Mouse (Mus musculus) adipocyte (in vitro differentiated cells): ENCODE measurements around the gene Kcne1l.

ENCODE experiments used
- DNase-seq: peaks from one replicate; pipeline ENCODE4 v3.0.0-alpha.2; 2016; ENCODE audit warnings: low spot score

Kcne1l gene

GRCm38 (mm10) chrX:142305869-142306581 is at the start of gene Kcne1l:
TSS of gene Kcne1l (minus strand) at chrX:142306294.
- no peak for DNase-seq

DNA sequence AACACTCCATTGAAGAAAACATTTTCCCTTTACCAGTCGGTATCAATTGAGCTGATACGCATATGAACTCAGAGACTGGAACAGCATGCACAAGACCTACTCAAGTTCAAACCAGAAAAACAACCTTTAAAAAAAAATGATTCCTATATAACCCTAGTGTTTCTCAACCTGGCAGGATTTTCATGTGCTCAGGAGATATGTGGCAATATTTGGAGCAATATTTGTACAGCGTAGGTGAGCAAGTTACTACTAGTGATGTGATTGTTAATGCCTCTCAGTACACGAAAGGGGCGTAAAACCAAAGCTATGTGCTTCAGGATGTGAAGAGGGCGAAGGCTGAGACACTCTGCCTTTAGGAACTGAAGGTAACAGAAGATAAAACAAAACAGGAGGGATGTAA is 30.1 kb upstream of the Kcne1l start:
- no peak for DNase-seq

DNA sequence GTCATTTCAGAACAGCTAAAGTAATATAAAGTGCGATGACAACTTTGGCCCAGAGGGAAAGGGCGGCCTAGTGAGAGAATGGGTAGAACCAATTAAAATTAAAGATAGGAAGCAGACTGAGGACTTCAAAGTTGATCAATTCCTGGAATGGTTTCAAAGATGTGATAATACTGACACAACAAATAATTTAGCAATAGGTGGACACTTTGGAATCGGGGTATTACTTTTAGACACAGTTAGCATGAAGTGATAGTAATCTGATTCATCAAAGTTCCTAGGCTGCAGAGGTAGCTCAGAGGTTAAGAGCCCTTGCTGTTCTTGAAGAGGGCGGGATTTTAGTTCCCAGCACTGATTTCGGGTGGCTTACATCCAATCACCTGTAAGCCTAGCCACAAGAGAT is 29.4 kb upstream of the Kcne1l start:
- no peak for DNase-seq

DNA sequence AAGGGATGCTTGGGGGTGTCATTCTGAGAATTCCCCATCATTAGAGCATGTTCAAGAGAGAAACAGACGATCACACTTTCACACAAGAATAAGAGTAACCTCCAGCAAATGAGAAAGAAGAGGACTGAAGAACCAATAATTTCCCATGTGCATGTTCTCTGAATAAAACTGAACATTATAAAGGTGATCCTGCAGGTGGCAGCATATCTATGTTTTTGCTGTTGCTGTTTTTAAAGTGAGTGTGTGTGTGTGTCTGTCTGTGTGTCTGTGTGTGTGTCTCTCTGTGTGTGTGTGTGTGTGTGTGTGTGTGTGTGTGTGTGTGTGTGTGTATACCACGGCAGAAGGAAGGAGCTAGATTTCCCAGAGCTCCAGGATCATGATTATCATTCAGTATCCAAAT is 19.7 kb upstream of the Kcne1l start:
- DNase-seq, result peak; percentile 20

DNA sequence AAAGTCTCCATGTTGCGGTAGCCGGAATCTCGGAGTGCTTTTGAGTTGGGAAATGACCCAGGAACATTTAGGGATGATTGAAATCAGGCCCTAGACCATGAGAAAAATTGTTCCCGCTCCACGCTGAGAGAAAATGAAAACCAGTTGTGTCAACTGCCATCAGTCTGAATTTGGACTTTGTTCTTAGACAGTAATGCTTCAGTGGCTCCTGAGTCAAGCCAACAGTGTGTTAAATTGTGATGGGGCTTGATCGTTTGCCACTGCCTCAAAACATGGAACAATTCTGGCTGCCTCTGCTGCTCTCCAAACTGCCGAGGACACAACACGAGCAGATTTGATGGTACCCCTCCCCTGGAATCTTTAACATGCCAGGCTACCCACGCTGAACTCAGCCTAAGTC is 10.0 kb upstream of the Kcne1l start:
- DNase-seq, result no peak

GRCm38 (mm10) chrX:142315270-142315669 is 9.2 kb upstream of the Kcne1l start:
- no peak for DNase-seq

DNA sequence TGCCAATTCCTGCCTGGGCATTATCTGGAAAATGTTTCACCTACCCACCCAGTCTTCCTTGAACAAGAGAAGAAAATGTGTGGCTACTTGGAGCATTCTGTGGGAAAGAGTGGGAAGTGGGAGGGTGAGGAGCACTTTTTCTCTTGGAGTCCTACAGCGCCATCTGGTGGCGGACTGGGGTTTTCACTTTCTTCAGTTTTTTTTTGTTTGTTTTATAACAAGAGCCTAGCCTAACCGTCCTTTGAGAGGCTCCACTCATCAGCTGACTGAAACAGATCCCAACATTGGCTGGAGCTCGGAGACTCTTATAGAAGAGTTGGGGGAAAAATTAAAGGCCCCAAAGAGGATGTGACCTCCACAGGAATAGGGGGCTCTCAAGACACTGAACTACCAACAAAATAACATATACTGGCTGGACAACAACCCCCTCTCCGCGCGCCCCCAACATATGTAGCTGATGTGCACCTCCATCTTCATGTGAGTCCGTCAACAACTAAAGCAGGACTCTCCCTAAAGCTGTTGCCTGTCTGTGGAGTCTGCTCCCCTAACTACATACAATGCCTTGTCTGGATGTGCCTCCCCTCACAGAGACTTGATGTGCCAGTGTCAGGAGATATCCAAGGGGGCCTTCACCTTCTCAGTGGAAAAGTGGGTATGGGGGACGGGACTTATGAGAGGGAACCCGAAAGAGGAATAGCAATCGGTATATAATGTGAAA is 8.4 kb upstream of the Kcne1l start:
- DNase-seq, result peak; percentile 86

- peak; percentile 52 for DNase-seq
These were observed 4.3 kb upstream of the Kcne1l start for GRCm38 (mm10) chrX:142310431-142310830.

DNA sequence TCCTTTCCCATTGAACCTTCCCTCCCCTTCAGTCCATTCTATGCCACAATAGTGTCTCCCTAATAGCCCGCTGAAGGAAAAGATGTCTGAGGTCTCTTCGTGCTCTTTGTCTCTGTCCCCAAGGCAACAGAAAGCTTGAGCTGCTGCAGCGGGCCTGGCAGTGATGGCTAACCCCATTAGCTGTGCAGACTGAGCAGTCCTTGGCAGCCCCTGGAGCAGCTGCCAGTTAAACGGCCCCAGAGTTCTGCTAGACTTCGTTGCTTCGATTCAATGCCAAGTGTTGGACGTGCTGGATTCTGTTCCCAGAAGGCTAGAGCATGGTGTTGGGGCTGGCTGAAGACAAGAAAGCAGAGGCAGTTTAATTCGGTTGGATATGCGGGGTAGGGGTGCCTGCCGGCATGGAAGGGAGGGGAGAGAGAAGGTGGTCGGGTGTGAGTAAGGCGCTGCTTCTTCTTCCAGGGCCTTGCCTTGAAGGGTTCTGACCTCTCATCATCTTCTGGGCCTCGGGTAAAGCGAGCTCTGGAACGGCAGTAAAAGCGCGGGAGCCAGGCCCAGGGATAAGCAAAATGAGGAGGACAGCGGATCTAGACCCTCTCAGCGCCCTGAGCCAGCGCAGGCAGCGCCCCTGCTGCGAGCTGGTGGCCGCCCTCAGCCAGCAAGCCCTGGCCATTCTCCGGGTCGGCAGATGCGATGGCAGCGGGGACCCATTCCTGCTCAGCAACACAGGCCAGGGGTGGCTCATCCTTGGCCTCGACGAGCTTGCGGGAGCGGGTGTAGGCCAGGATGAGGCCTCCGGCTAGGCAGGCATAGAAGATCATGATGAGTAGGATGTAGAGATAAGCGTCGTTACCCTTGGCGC is 855 bp downstream of the Kcne1l start:
- no peak for DNase-seq

- DNase-seq, result no peak
These were observed 1.5 kb downstream of the Kcne1l start for GRCm38 (mm10) chrX:142304592-142304991.

DNA sequence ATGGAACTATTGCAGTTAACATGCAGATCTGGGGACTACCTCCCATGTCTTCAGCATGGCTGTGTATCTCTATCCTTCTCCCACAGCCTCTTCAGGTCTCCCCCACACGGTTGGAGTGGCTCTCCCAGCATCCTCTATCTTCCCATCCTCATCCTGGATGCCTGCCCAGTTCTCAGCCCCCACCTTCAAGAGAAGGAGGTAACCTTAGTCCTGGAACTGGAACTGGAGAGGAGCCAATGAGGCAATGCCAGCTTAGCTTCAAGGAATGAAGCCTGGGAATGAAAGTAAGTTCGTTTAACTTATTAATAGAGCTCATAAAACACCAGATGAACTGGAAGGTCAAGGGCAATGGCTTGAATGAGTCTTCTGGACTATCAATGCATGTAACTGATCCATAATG is 2.6 kb downstream of the Kcne1l start:
- no peak for DNase-seq

- no peak for DNase-seq
These were observed 20.2 kb downstream of the Kcne1l start for GRCm38 (mm10) chrX:142285905-142286304.

DNA sequence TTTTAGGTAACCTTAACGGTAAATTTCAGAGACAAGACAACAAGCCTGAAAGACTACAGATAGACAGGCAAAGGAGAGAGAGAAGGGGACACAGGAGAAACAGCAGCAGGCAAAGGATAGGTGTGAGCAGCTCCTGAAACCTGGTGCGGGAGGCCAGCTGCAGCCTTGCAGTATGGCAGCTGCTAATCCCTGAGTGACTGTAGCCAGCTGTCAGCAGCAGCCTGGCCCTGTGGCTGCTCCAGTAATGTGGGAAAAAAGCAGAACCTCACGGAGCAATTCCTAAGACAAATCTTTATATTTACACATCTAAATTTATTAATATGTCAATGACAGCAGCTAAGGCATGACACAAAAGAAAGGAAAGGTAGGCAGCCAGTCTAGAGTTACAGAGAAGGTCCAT is 29.5 kb downstream of the Kcne1l start:
- no peak for DNase-seq

GRCm38 (mm10) chrX:142276031-142276430 is 30.1 kb downstream of the Kcne1l start:
- no peak for DNase-seq
